Mouse (Mus musculus) G1E (cell line): ENCODE measurements around the gene Vps37b.

ENCODE experiments used
- CTCF ChIP-seq: IDR thresholded peaks from 2 replicates; pipeline ENCODE4 v1.5.1; 2012; ENCODE audit warnings: low read depth, low read length, inconsistent platforms, mixed read lengths
- GATA1 ChIP-seq: IDR thresholded peaks from 2 replicates; pipeline ENCODE4 v1.6.1; 2012; ENCODE audit warnings: borderline replicate concordance, low read length, inconsistent platforms, mixed read lengths
- POLR2AphosphoS5 ChIP-seq: IDR thresholded peaks from 2 replicates; pipeline ENCODE4 v1.6.1; 2012; ENCODE audit warnings: low read depth, low read length, inconsistent platforms; ENCODE audit not compliant: insufficient replicate concordance
- TAL1 ChIP-seq: conservative IDR thresholded peaks from 2 replicates; pipeline ENCODE4 v1.6.1; 2012; ENCODE audit warnings: low read depth, low read length, inconsistent platforms, mixed read lengths

- TF ChIP-seq GATA1 (no peak), CTCF (no peak), TAL1 (no peak), POLR2AphosphoS5 (no peak)
Observed at GRCm38 (mm10) chr5:123968468-123968867, 63.6 kb downstream of the Vps37b start.
